Mouse (Mus musculus) heart, postnatal 25 days (tissue): ENCODE data around the gene Tnfaip3. TPM values are rescaled to one million over a fixed set of nuclear protein-coding genes. Genes with fewer than 3 reads are reported as not detected.

Experiments
- DNase-seq: peaks from one replicate; pipeline ENCODE4 v3.0.0; 2022; ENCODE audit warnings: low spot score
- intact Hi-C: fragments of 180-260 bp; cut with DNase I; formaldehyde crosslinking; loops from one replicate; pipeline ENCODE4 v1.15.1; 2025
- total RNA-seq, 2 experiments: library from RNA; stranded (reverse); gene quantifications; 2 replicates each; pipeline ENCODE4 v1.2.3; 2021

Tnfaip3 gene
- total RNA-seq, 2 experiments from 2014 or later: 1.7 to 3.2 TPM

DNA sequence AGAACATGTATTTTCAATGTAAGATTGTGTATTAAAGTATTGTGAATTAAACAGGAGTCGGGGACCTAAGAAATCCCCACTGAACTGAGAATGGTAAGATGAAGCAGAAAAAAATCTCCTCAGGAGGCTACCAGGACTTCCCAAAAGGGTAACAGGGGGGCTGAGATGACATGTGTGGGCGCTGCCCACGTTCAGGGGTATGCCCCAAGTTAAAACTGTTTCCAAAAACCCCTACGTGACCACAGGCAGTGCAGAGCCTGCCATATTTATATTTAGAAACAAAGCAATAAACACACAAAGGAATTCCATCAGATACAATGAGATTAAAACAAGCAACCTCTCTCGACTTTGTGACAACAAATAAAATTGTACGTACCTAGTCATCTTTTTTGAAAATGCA, 31.9 kb downstream of the Tnfaip3 start:
- DNase-seq: no peak
- intact Hi-C loops: no loop called here

DNA sequence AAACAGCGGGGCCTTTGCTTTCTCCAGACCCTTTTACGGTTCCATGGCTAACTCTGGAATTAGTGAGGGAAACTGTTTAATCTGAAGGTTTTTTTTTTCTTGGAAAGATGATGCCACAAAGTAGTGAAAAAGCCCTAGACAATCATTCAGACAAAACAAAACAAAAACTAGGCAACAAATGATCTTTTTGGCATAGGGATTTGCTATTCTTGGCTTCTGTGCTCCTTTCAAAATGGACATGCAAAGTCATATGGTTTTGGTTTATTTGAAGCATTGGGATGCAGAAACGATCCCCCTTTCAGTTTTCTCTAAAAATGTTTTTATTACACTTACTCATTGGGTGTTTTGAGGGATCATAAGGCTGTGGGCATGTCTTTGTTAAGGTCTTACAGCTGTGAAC, 41.0 kb downstream of the Tnfaip3 start:
- DNase-seq: no peak
- intact Hi-C loops: no loop called here

- no peak for DNase-seq
- intact Hi-C loops: no loop called here
These were observed 48.6 kb downstream of the Tnfaip3 start for GRCm38 (mm10) chr10:18966893-18967292.

GRCm38 (mm10) chr10:18965601-18966000, 49.9 kb downstream of the Tnfaip3 start:
- DNase-seq: no peak
- intact Hi-C loops: no loop called here

- DNase-seq: no peak
- intact Hi-C loops: no loop called here
These were observed 50.6 kb downstream of the Tnfaip3 start for GRCm38 (mm10) chr10:18964856-18965255.

DNA sequence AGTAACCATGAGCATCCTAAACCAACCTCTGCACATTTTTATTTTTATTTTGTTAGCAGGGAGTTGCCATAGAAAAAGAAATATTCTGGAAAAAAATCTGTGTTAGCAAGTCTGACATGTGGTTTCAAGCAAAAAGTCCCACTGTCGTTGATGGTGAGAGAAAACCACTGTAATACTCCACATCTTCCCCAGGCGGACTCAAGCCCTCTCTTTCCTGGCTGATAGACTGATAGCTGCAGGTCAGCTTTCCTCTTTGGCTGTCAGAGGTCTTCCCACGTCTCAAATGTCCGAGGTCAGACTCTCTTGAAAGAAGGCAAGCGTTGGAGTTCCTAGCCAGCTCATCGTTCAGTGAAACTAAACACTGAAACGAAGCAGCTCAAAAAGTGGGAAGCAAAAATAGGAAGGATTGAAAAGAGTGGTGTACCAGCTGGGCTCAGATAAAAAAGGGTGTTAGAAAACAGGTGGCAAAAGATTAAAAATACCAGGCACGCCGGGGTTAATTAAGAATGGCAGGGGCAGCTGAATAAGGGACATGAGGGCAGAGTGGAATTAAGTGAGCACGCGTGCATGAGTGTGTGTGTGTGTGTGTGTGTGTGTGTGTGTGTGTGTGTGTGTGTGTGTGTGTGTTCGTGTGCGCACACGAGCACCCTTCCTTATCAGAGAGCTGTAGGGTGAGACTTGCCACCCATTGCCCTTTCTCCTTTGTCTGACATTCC, 55.5 kb downstream of the Tnfaip3 start:
- intact Hi-C loops: no loop called here
- no peak for DNase-seq

GRCm38 (mm10) chr10:18953706-18954071, 61.8 kb downstream of the Tnfaip3 start:
- intact Hi-C loops: loop anchor here (1.0 to 5.0 kb wide), 3 partner anchors 59 to 233 kb away; no protein-coding TSS in a partner anchor
- DNase-seq: no peak

DNA sequence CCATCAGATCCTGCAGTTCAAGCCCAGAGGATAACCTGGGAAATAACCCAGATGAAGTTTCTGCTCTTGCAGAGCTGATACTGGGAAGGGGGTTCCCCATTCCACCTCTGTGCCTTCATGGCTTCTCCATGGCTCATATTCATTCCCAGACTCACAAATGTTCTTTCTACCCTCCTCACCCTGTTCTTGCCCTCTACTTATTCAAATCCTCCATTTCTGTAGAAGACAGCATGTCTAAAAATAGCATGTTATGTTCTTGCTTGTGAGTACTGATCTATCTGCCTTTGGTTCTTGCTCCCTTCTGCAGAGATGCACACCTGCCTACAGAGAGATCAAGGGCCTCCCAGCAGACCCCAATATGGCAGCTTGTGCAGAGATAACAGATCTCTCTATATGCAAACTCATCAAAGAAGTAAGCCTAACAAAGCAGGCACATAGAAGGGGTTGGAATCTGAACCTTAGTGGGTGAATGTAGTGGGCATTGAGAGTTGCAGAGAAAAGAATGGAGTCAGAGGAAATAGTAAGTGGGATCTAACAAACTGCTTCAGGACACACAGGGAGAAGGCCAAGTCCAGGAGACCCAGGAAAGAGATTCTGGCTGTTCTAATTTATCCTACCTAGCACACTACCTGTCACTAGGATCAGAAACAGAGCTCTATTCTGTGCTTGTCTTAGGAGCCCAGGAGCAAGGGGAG, 62.3 kb downstream of the Tnfaip3 start:
- intact Hi-C loops: loop anchor here (1.0 to 5.0 kb wide), 3 partner anchors 59 to 233 kb away; no protein-coding TSS in a partner anchor
- no peak for DNase-seq

Other genes starting within 250 kb of the Tnfaip3 start
- gene Gm4922, start 228.9 kb downstream of the Tnfaip3 start, total RNA-seq: not detected
- 100 to 1,000 TPM; 121 to 130 TPM for gene Perp, start 170.6 kb downstream of the Tnfaip3 start, total RNA-seq